Mouse (Mus musculus) adrenal gland, postnatal 0 days (tissue): Measurements from ENCODE around the gene Pias4. TPM values are rescaled to one million over a fixed set of nuclear protein-coding genes. Genes with fewer than 3 reads are reported as not detected.

Experiments
- microRNA-seq: library from miRNA; unstranded; fragments of <30 nt; microRNA quantifications from one replicate; pipeline ENCODE4, GENCODE M21; 2016; ENCODE audit warnings: borderline replicate concordance; ENCODE audit not compliant: insufficient number of aligned reads
- polyA plus RNA-seq: library from polyadenylated mRNA; unstranded; fragments of >200 nt; fragmentation: Nextera tagmentation; extraction: Ambion mirVana; gene quantifications from 2 replicates; pipeline ENCODE4 v1.2.1, GENCODE M21; 2015

The Pias4 gene
- 15.5 and 24.7 TPM in 2 replicates for polyA plus RNA-seq

GRCm38 (mm10) chr10:81167200-81168086, at the start of gene Pias4:
Pias4 (minus strand) TSS chr10:81167923.

GRCm38 (mm10) chr10:81201807-81202758, 34.4 kb upstream of the Pias4 start, which contains the start of gene Nmrk2:
Nmrk2 (minus strand) TSS chr10:81202051.

GRCm38 (mm10) chr10:81183805-81184204, 16.1 kb upstream of the Pias4 start, which contains the start of gene 4930442H23Rik:
4930442H23Rik (minus strand) TSS chr10:81183849.

GRCm38 (mm10) chr10:81182336-81183333, 14.9 kb upstream of the Pias4 start, which contains the start of gene Dapk3:
Dapk3 (plus strand) TSS chr10:81183005.

DNA sequence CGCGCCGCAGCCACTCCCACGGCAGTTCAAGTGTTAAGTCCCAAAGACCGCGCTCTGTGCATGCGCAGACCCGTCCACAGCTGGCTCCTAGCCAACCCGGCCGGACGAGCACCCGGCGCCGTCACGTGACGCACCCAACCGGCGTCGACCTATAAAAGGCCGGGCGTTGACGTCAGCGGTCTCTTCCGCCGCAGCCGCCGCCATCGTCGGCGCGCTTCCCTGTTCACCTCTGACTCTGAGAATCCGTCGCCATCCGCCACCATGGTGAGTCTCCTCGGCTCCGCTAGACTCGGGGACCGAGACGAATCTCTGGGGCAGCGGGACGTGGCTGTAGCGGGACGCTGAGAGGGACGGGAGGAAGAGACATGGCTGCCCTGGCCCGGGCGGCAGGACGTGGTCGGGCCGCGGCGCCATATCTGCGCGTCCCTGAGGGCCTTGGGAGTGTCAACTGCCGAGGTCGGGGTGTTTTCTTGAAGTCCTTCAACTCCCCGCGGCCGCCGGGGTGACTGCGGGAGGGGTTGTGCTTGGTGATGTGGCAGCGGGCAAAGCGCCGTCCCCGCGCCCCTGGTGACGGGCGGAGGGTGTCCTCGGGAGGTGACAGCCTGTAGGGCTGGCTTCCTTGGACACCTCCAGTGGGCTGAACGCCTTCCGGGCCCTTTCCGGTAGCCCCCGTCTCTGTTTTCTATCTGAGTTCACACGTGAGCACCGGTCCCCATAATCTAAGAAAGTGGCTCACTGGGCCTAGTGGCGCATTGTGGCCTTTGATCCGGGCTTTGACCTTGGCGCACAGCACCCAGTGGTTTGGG, 8.9 kb upstream of the Pias4 start, which contains the start of gene Eef2:
TSS of gene Eef2 (plus strand) at position 166 of the 806 bp plus-strand sequence.

GRCm38 (mm10) chr10:81134966-81135681, 32.6 kb downstream of the Pias4 start, which contains the start of gene Zbtb7a:
Zbtb7a (plus strand) TSS chr10:81135220.

GRCm38 (mm10) chr10:81105565-81106112, 62.1 kb downstream of the Pias4 start, which contains the start of gene Map2k2:
Map2k2 (plus strand) TSS chr10:81105915.

Small RNA genes lying within 50 kb of the gene (microRNA-seq; reads per million reads assigned to microRNA genes)
- gene Mir5615-1 (not detected), gene Mir5615-2 (not detected)

Other genes with a start within 250 kb of the Pias4 start
- gene Lmnb2, start 249.7 kb downstream of the Pias4 start, polyA plus RNA-seq: 8.7 and 10.7 TPM in 2 replicates
- gene Gadd45b, start 237.8 kb downstream of the Pias4 start, polyA plus RNA-seq: 14.3 and 17.2 TPM in 2 replicates
- 2.3 and 3.8 TPM in 2 replicates for gene Gng7, start 153.0 kb downstream of the Pias4 start, polyA plus RNA-seq
- 1.9 and 4.9 TPM in 2 replicates for gene Diras1, start 142.3 kb downstream of the Pias4 start, polyA plus RNA-seq
- gene Slc39a3, start 130.5 kb downstream of the Pias4 start, polyA plus RNA-seq: 18.7 and 24.7 TPM in 2 replicates
- gene Sgta, start 107.7 kb downstream of the Pias4 start, polyA plus RNA-seq: 110 and 143 TPM in 2 replicates
- gene Thop1, start 97.9 kb downstream of the Pias4 start, polyA plus RNA-seq: 22.1 and 33.3 TPM in 2 replicates
- 6.4 and 8.8 TPM in 2 replicates for gene Creb3l3, start 69.0 kb downstream of the Pias4 start, polyA plus RNA-seq
- 101 and 150 TPM in 2 replicates for gene Map2k2, start 62.0 kb downstream of the Pias4 start, polyA plus RNA-seq
- gene Zbtb7a, start 32.7 kb downstream of the Pias4 start, polyA plus RNA-seq: 38.3 and 48.5 TPM in 2 replicates
- 323 and 361 TPM in 2 replicates for gene Eef2, start 8.7 kb upstream of the Pias4 start, polyA plus RNA-seq
- gene Dapk3, start 15.1 kb upstream of the Pias4 start, polyA plus RNA-seq: 45.5 and 58.7 TPM in 2 replicates
- 0.16 TPM in 1 of 2 replicates, not detected in the other for gene 4930442H23Rik, start 15.9 kb upstream of the Pias4 start, polyA plus RNA-seq
- gene Nmrk2, start 34.1 kb upstream of the Pias4 start, polyA plus RNA-seq: 0.13 TPM in 1 of 2 replicates, not detected in the other
- 2.4 and 8.1 TPM in 2 replicates for gene Atcay, start 62.9 kb upstream of the Pias4 start, polyA plus RNA-seq
- 5.5 and 7.2 TPM in 2 replicates for gene Zfr2, start 65.2 kb upstream of the Pias4 start, polyA plus RNA-seq
- gene Matk, start 85.0 kb upstream of the Pias4 start, polyA plus RNA-seq: 1.5 and 1.8 TPM in 2 replicates
- gene Mrpl54, start 99.0 kb upstream of the Pias4 start, polyA plus RNA-seq: 257 and 299 TPM in 2 replicates
- 29.0 and 34.3 TPM in 2 replicates for gene Apba3, start 99.0 kb upstream of the Pias4 start, polyA plus RNA-seq
- 0.76 and 1.2 TPM in 2 replicates for gene Tjp3, start 123.7 kb upstream of the Pias4 start, polyA plus RNA-seq
- 29.5 and 37.8 TPM in 2 replicates for gene Pip5k1c, start 125.0 kb upstream of the Pias4 start, polyA plus RNA-seq
- gene Cactin, start 153.2 kb upstream of the Pias4 start, polyA plus RNA-seq: 17.8 and 25.6 TPM in 2 replicates
- 28.4 and 31.0 TPM in 2 replicates for gene Tbxa2r, start 160.8 kb upstream of the Pias4 start, polyA plus RNA-seq
- 0.11 and 0.12 TPM in 2 replicates for gene Gipc3, start 175.3 kb upstream of the Pias4 start, polyA plus RNA-seq
- gene Hmg20b, start 182.6 kb upstream of the Pias4 start, polyA plus RNA-seq: 59.6 and 78.9 TPM in 2 replicates
- gene Mfsd12, start 189.6 kb upstream of the Pias4 start, polyA plus RNA-seq: 8.9 and 10.3 TPM in 2 replicates
- 0.95 and 2.1 TPM in 2 replicates for gene 4930404N11Rik, start 197.9 kb upstream of the Pias4 start, polyA plus RNA-seq
- gene Fzr1, start 210.6 kb upstream of the Pias4 start, polyA plus RNA-seq: 42.1 and 63.2 TPM in 2 replicates
- 62.7 and 76.5 TPM in 2 replicates for gene Dohh, start 216.5 kb upstream of the Pias4 start, polyA plus RNA-seq
- 1.4 and 3.0 TPM in 2 replicates for gene Gm48551, start 216.5 kb upstream of the Pias4 start, polyA plus RNA-seq
- gene Gm48552, start 221.1 kb upstream of the Pias4 start, polyA plus RNA-seq: 0.77 and 1.2 TPM in 2 replicates
- 3.3 and 8.2 TPM in 2 replicates for gene Smim24, start 225.1 kb upstream of the Pias4 start, polyA plus RNA-seq